Mouse (Mus musculus): Measurements from ENCODE around the gene Eddm3b. TPM values are rescaled to one million over a fixed set of nuclear protein-coding genes. Genes with fewer than 3 reads are reported as not detected.
A peak's percentile ranks its signal among the peaks of the same experiment; 100 is the strongest.

Eddm3b gene
- total and polyA plus RNA-seq, 3 experiments = not detected

DNA sequence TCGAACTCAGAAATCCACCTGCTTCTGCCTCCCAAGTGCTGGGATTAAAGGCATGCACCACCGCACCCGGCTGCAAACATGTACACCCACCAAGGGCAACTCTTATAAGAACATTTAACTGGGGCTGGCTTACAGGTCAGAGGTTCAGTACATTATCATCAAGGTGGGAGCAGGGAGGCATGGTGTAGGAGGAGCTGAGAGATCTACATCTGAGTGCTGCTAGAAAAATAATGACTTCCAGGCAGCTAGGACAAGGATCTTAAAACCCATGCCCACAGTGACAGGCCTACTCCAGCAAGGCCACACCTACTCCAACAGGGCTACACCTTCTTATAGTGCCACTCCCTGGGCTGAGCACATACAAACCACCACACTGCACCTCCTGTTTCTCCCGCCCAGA is 28.3 kb upstream of the Eddm3b start:
- H3K9ac ChIP-seq (ENCODE audit: control insufficient read depth, low read depth, low read length, poor library complexity, severe bottlenecking) = no peak overlapping the region
- peak; percentile 70 for DNase-seq (ENCODE audit: low read depth, low spot score)
- TF ChIP-seq MEF2A (IDR thresholded peaks at IDR 0.05; ENCODE audit: extremely low read depth, insufficient replicate concordance, low read depth, low read length, poor library complexity, severe bottlenecking) (no peak), ZKSCAN1 (IDR thresholded peaks at IDR 0.05; ENCODE audit: low read depth, low read length) (no peak), EP300 (IDR thresholded peaks at IDR 0.05; ENCODE audit: low read depth in 1 of 2, low read length in 2 of 2) (no peak), POLR2AphosphoS5 (IDR thresholded peaks at IDR 0.05; ENCODE audit: borderline replicate concordance, low read depth, low read length) (no peak), TBP (IDR thresholded peaks at IDR 0.05; ENCODE audit: low read depth, low read length) (peak; percentile 70), POLR2A (IDR thresholded peaks at IDR 0.05; ENCODE audit: control insufficient read depth in 1 of 2, insufficient read depth in 1 of 2, low read depth in 1 of 2, low read length in 2 of 2, poor library complexity in 1 of 2) (no peak), RAD21 (IDR thresholded peaks at IDR 0.05; ENCODE audit: low read depth, low read length) (no peak)
- H3K79me2 ChIP-seq (ENCODE audit: control insufficient read depth, insufficient read depth, low read length, poor library complexity) = no peaks in the 10 kb centered on the region
- peak overlapping the region in 1 of 2 experiments; percentile 65; a peak in 2 of 4 replicates for H3K4me3 ChIP-seq (ENCODE audit: control insufficient read depth in 1 of 2, insufficient read depth in 1 of 2, low read depth in 2 of 2, low read length in 2 of 2)
- H3K4me1 ChIP-seq (ENCODE audit: control insufficient read depth in 1 of 2, insufficient read depth in 2 of 2, low read length in 2 of 2) = peaks cover 0 to 7% of the 10 kb centered on the region in 2 experiments; a peak in 2 of 4 replicates
- peaks cover 0 to 2% of the 10 kb centered on the region in 2 experiments; a peak in 1 of 4 replicates for H3K36me3 ChIP-seq (ENCODE audit: control insufficient read depth in 1 of 2, insufficient read depth in 2 of 2, low read length in 2 of 2)
- H3K27me3 ChIP-seq (ENCODE audit: control insufficient read depth in 1 of 2, insufficient read depth in 2 of 2, low read length in 2 of 2) = no peaks in the 10 kb centered on the region
- H3K9me3 ChIP-seq (replicated peaks; ENCODE audit: insufficient read depth, low read length) = no peaks in the 10 kb centered on the region
- no peak overlapping the region for H3K27ac ChIP-seq (ENCODE audit: control insufficient read depth, low read depth, low read length)

DNA sequence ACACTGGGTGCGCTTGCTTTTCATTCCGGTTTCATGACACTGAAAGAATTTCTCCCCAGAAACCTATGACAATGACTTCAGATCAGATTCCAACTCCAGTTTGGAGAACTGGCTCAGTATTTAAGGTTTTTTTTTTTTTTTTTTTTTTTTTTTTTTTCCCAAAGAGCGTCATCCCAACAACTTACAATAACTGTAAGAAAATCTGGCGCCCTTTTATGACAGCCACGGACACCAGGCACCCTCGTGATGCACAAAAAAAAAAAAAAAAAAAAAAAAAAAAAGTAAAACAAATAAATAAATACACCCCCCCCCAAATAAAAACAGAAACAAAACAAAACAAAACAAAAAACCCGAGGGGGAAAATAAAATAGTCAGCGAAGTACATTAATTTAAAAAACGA is 26.5 kb upstream of the Eddm3b start:
- Histone ChIP-seq H3K4me3 (ENCODE audit: control insufficient read depth in 1 of 2, insufficient read depth in 1 of 2, low read depth in 2 of 2, low read length in 2 of 2) (peak overlapping the region; percentile 55 to 83), H3K9ac (ENCODE audit: control insufficient read depth, low read depth, low read length, poor library complexity, severe bottlenecking) (peak overlapping the region; percentile 67), H3K79me2 (ENCODE audit: control insufficient read depth, insufficient read depth, low read length, poor library complexity) (no peaks in the 10 kb centered on the region), H3K27me3 (ENCODE audit: control insufficient read depth in 1 of 2, insufficient read depth in 2 of 2, low read length in 2 of 2) (no peaks in the 10 kb centered on the region), H3K4me1 (ENCODE audit: control insufficient read depth in 1 of 2, insufficient read depth in 2 of 2, low read length in 2 of 2) (peaks cover 0 to 7% of the 10 kb centered on the region in 2 experiments; a peak in 2 of 4 replicates), H3K36me3 (ENCODE audit: control insufficient read depth in 1 of 2, insufficient read depth in 2 of 2, low read length in 2 of 2) (peaks cover 0 to 2% of the 10 kb centered on the region in 2 experiments; a peak in 2 of 4 replicates), H3K27ac (ENCODE audit: control insufficient read depth, low read depth, low read length) (no peak overlapping the region), H3K9me3 (replicated peaks; ENCODE audit: insufficient read depth, low read length) (no peaks in the 10 kb centered on the region)
- no peak for TF ChIP-seq USF1 (IDR thresholded peaks at IDR 0.05; ENCODE audit: low read depth, low read length)
- TF ChIP-seq ZMIZ1 (IDR thresholded peaks at IDR 0.05; ENCODE audit: low read depth, low read length) = no peak
- no peak for TF ChIP-seq HCFC1 (IDR thresholded peaks at IDR 0.05; ENCODE audit: low read depth, low read length)
- no peak for TF ChIP-seq KAT2A (conservative IDR thresholded peaks at IDR 0.05; ENCODE audit: low read depth, low read length)
- no peak for TF ChIP-seq EP300 (IDR thresholded peaks at IDR 0.05; ENCODE audit: low read depth in 1 of 2, low read length in 2 of 2)
- TF ChIP-seq RCOR1 (IDR thresholded peaks at IDR 0.05; ENCODE audit: low read depth, low read length) = no peak
- TF ChIP-seq ELF1 (IDR thresholded peaks at IDR 0.05; ENCODE audit: low read depth, low read length) = no peak
- TF ChIP-seq NRF1 (IDR thresholded peaks at IDR 0.05; ENCODE audit: insufficient read depth, low read depth, low read length, poor library complexity, severe bottlenecking) = no peak
- no peak for TF ChIP-seq GATA1 (IDR thresholded peaks at IDR 0.05; ENCODE audit: low read depth, low read length)
- no peak for TF ChIP-seq MAFK (IDR thresholded peaks at IDR 0.05; ENCODE audit: borderline replicate concordance, low read depth, low read length)
- TF ChIP-seq POLR2AphosphoS5 (IDR thresholded peaks at IDR 0.05; ENCODE audit: borderline replicate concordance, low read depth, low read length) = no peak
- DNase-seq (ENCODE audit: low read depth, low spot score) = peak; percentile 66

All from MEL (cell line).